Mouse (Mus musculus): ENCODE results near the gene Slc8a1.

DNA sequence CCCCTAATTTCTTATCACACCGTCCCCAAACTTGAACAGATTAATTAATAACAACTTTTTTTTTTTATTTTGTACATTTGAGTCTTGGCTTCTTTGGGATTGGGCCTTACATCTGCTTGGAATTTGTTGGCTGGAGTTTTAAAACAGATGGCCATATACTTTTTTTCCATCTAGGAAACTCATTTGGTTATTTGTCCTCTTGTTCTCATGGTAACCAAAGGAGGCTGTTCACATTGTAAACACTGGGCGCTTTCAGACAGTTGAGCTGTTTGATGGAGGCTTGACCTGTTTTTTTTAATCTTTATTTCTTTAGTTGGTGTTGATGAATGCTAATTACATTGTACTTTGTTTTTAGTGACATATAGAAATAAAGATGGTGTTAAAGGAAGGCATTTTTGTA is 369.1 kb downstream of the Slc8a1 start:
- TF ChIP-seq CTCF (IDR thresholded peaks at IDR 0.05; ENCODE audit: low read depth) (no peak), EP300 (IDR thresholded peaks at IDR 0.05; ENCODE audit: low read depth) (no peak)
